Mouse (Mus musculus): ENCODE measurements around the gene Sapcd1.

DNA sequence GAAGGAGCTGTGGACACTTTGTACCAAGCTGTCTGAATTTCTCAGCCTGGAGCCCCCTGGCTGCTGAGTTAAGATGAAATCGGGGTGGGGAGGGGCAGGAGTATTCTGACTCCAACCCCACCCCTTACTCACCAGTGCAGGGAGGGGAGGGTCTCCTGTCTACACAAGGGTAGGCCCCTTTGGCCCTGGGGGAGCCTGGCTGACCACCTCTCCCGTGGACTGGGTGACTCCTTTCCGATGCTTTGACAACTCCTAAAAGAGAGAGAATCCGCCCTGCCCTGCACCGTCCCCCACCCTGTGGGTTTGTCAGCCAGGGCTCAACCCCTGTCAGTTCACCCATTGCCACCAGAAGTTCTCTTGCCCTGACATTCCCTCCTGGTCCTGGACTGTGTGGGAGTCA is 1.6 kb downstream of the Sapcd1 start:
- TF ChIP-seq CTCF (IDR thresholded peaks at IDR 0.05; ENCODE audit: extremely low read depth, insufficient read length, insufficient replicate concordance, low read depth, low read length), result no peak
- no peak for TF ChIP-seq POLR2A (IDR thresholded peaks at IDR 0.05; ENCODE audit: low read depth, low read length)
